Mouse (Mus musculus): ENCODE measurements around the gene Esrra. TPM values are rescaled to one million over a fixed set of nuclear protein-coding genes. Genes with fewer than 3 reads are reported as not detected.

The Esrra gene
- polyA plus RNA-seq, 1 experiment from 2014 or later = 5.0 TPM

DNA sequence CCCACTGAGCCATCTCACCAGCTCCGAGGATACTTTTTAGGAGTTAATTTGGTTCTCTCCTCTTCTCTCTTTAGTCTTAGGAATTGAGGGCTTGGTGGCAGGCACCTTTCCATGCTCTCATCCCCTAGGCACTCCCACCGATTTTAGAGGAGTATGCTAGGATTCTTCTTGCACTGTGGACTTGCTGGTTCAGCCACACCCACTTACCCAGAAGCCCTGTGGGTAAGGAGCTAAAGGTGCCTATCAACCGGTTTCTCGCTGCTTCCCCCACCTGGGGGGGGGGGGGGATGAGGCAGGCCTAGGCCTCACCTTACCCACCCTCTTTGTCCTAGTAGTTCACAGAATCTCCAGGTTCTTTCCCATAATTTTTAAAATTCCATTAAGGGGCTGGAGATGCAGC, 26.1 kb upstream of the Esrra start:
- DNase-seq (ENCODE audit: low spot score) (no peak), ATAC-seq (ENCODE audit: low FRiP score) (no peak)
- no peaks in the 10 kb centered on the region for H3K9me3 ChIP-seq (ENCODE audit: control insufficient read depth, low read length)
- H3K4me3 ChIP-seq (ENCODE audit: low read depth, low read length) = no peak overlapping the region
- peaks cover 11% of the 10 kb centered on the region; the same call in 1 of the 2 replicates for H3K4me1 ChIP-seq (replicated peaks; ENCODE audit: control insufficient read depth, insufficient read depth, low read length)
- H3K9ac ChIP-seq (ENCODE audit: low read depth, low read length) = no peak overlapping the region
- no peak overlapping the region for H3K4me2 ChIP-seq (replicated peaks; ENCODE audit: low read depth, low read length)
- no peaks in the 10 kb centered on the region; the same call in 1 of the 2 replicates for H3K27me3 ChIP-seq (ENCODE audit: control insufficient read depth, insufficient read depth, low read length)
- WGBS = 50% methylated on average over 4 of the region's 4 CpGs
- H3K27ac ChIP-seq (ENCODE audit: low read depth, low read length) = no peak overlapping the region
- 0 out of 2 replicates have a peak, but pooled peaks cover 1% of the 10 kb centered on the region for H3K36me3 ChIP-seq (ENCODE audit: control insufficient read depth, insufficient read depth, low read length)

DNA sequence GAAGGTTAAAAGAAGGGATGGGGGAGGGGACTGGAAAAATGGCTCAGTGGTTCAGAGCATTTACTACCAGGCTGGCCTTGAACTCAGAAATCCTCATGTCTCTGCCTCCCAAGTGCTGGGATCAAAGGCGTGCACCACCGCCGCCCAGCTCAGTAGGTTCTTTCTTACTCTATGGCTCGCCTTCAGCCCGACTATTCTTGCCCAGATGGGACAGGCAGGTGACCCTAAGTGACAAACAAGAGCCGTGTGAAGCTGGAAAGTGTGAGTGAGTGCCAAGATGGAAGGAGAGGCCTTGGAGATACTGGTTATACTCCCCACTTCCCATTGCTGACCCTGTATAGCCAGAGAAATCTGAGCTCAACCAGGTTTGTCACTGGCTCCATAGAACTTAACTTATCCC, 22.1 kb upstream of the Esrra start:
- Histone ChIP-seq H3K9ac (ENCODE audit: low read depth, low read length) (no peak overlapping the region), H3K27me3 (ENCODE audit: control insufficient read depth, insufficient read depth, low read length) (no peaks in the 10 kb centered on the region), H3K27ac (ENCODE audit: low read depth, low read length) (no peak overlapping the region), H3K36me3 (ENCODE audit: control insufficient read depth, insufficient read depth, low read length) (no peaks in the 10 kb centered on the region), H3K9me3 (ENCODE audit: control insufficient read depth, low read length) (no peaks in the 10 kb centered on the region), H3K4me2 (replicated peaks; ENCODE audit: low read depth, low read length) (no peak overlapping the region), H3K4me3 (ENCODE audit: low read depth, low read length) (no peak overlapping the region), H3K4me1 (replicated peaks; ENCODE audit: control insufficient read depth, insufficient read depth, low read length) (peaks cover 7% of the 10 kb centered on the region)
- 95% methylated on average over 6 of the region's 6 CpGs for WGBS
- no peak for ATAC-seq (ENCODE audit: low FRiP score)
- DNase-seq (ENCODE audit: low spot score) = no peak

DNA sequence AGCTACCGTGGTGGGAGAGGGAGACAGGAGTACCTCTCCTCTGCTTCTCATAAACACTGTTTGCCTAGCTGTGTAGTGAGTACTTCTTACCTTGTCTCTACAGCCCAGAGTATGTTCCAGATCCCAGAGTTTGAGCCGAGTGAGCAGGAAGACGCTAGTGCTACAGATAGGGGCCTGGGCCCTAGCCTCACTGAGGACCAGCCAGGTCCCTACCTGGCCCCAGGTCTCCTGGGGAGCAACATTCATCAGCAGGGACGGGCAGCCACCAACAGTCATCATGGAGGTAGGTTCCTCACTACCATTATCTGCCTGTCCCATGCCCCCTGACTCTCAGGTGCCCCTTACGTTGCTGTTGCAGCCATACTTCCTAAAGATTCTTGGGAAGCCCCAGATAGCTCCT, 21.2 kb upstream of the Esrra start:
- no peaks in the 10 kb centered on the region for H3K36me3 ChIP-seq (ENCODE audit: control insufficient read depth, insufficient read depth, low read length)
- ATAC-seq (ENCODE audit: low FRiP score) = no peak; the same call in none of the 2 replicates
- H3K4me2 ChIP-seq (replicated peaks; ENCODE audit: low read depth, low read length) = peak overlapping the region; percentile 99
- no peaks in the 10 kb centered on the region for H3K27me3 ChIP-seq (ENCODE audit: control insufficient read depth, insufficient read depth, low read length)
- 26% methylated on average over 5 of the region's 5 CpGs for WGBS
- H3K9ac ChIP-seq (ENCODE audit: low read depth, low read length) = peak overlapping the region; percentile 86
- H3K4me3 ChIP-seq (ENCODE audit: low read depth, low read length) = peak overlapping the region; percentile 69
- peaks cover 7% of the 10 kb centered on the region for H3K4me1 ChIP-seq (replicated peaks; ENCODE audit: control insufficient read depth, insufficient read depth, low read length)
- no peak for DNase-seq (ENCODE audit: low spot score)
- peak overlapping the region; percentile 93; the same call in 1 of the 2 replicates for H3K27ac ChIP-seq (ENCODE audit: low read depth, low read length)
- no peaks in the 10 kb centered on the region for H3K9me3 ChIP-seq (ENCODE audit: control insufficient read depth, low read length)

GRCm38 (mm10) chr19:6942249-6942691, 20.7 kb upstream of the Esrra start, which contains the start of gene Gpr137:
Gene Gpr137, minus strand, starts transcription at chr19:6942480.
- H3K27ac ChIP-seq (ENCODE audit: low read depth, low read length) = peak within 1 kb of the TSS; percentile 93
- no peaks in the 10 kb centered on the region for H3K36me3 ChIP-seq (ENCODE audit: control insufficient read depth, insufficient read depth, low read length)
- under 1% methylated on average over 26 of the region's 27 CpGs for WGBS
- peak within 1 kb of the TSS; percentile 99 for H3K4me2 ChIP-seq (replicated peaks; ENCODE audit: low read depth, low read length)
- peak; percentile 83 for ATAC-seq (ENCODE audit: low FRiP score)
- no peaks in the 10 kb centered on the region for H3K27me3 ChIP-seq (ENCODE audit: control insufficient read depth, insufficient read depth, low read length)
- peak within 1 kb of the TSS; percentile 69 for H3K4me3 ChIP-seq (ENCODE audit: low read depth, low read length)
- DNase-seq (ENCODE audit: low spot score) = peak; percentile 88
- peak within 1 kb of the TSS; percentile 88 for H3K9ac ChIP-seq (ENCODE audit: low read depth, low read length)
- H3K9me3 ChIP-seq (ENCODE audit: control insufficient read depth, low read length) = no peaks in the 10 kb centered on the region
- H3K4me1 ChIP-seq (replicated peaks; ENCODE audit: control insufficient read depth, insufficient read depth, low read length) = peaks cover 7% of the 10 kb centered on the region

DNA sequence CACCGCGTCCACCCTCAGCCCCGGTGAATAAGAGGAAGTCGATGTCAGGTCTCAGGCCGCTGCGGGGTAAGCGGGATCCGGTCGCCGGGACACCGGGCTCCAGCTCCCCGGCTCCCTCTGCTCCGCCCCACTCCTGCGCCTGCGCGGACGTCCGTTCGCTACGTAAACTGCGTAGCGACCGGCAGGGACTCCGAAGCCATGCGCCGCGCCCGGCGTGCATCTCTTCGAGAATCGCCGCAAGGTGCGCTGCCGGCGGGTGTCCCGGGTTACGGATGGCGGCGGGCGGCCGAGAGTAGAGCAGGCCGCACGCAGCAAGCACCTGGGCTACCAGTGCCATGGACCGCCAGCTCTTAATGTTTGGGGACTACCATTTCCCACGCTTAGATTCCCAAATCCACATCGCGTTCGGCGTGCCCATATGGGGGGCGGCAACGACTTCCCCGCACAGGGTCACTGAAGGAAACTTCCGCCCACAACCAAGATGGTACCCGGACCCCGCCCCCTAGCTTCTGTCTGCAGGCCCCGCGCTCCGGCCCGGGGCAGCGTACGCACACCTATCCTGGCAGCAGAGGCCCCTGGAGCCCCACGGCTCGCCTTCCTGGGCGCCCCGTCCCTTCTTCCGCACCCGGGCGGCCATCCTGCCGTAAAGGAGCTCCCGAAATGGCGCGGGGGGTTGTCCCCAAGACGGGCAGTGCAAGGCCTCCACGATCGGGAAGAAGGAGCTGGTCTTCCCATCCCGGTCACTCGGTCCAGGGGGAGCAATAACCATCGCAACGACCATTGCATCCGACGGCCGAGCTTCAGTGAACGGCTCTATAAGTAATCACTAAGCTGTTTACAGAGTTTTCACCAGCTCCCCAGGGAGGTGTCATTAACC, 20.0 kb upstream of the Esrra start, which contains the start of gene Bad:
Gene Bad (plus strand): TSS at position 490 of the 877 bp plus-strand sequence.
- Histone ChIP-seq H3K9me3 (ENCODE audit: control insufficient read depth, low read length) (no peaks in the 10 kb centered on the region), H3K27ac (ENCODE audit: low read depth, low read length) (peak within 1 kb of the TSS; percentile 93), H3K36me3 (ENCODE audit: control insufficient read depth, insufficient read depth, low read length) (no peaks in the 10 kb centered on the region), H3K4me3 (ENCODE audit: low read depth, low read length) (peak within 1 kb of the TSS; percentile 69), H3K9ac (ENCODE audit: low read depth, low read length) (peak within 1 kb of the TSS; percentile 88), H3K4me1 (replicated peaks; ENCODE audit: control insufficient read depth, insufficient read depth, low read length) (peaks cover 7% of the 10 kb centered on the region), H3K27me3 (ENCODE audit: control insufficient read depth, insufficient read depth, low read length) (no peaks in the 10 kb centered on the region), H3K4me2 (replicated peaks; ENCODE audit: low read depth, low read length) (peak within 1 kb of the TSS; percentile 99)
- ATAC-seq (ENCODE audit: low FRiP score) (peak; percentile 85), DNase-seq (ENCODE audit: low spot score) (peak; percentile 98)
- under 1% methylated on average over 80 of the region's 83 CpGs for WGBS

GRCm38 (mm10) chr19:6940396-6941351, 19.1 kb upstream of the Esrra start:
- no peak for DNase-seq (ENCODE audit: low spot score)
- 31% methylated on average over 23 of the region's 29 CpGs for WGBS
- peak; percentile 17 for ATAC-seq (ENCODE audit: low FRiP score)
- Histone ChIP-seq H3K9me3 (ENCODE audit: control insufficient read depth, low read length) (no peaks in the 10 kb centered on the region), H3K4me2 (replicated peaks; ENCODE audit: low read depth, low read length) (peak overlapping the region; percentile 99), H3K9ac (ENCODE audit: low read depth, low read length) (peak overlapping the region; percentile 88), H3K4me1 (replicated peaks; ENCODE audit: control insufficient read depth, insufficient read depth, low read length) (peaks cover 7% of the 10 kb centered on the region), H3K27me3 (ENCODE audit: control insufficient read depth, insufficient read depth, low read length) (peaks cover 6% of the 10 kb centered on the region), H3K27ac (ENCODE audit: low read depth, low read length) (no peak overlapping the region; the same call in 1 of the 2 replicates), H3K4me3 (ENCODE audit: low read depth, low read length) (peak overlapping the region; percentile 69), H3K36me3 (ENCODE audit: control insufficient read depth, insufficient read depth, low read length) (no peaks in the 10 kb centered on the region)

- whole genome bisulfite sequencing = 91% methylated on average over 20 of the region's 20 CpGs
- no peak for ATAC-seq (ENCODE audit: low FRiP score)
- Histone ChIP-seq H3K4me3 (ENCODE audit: low read depth, low read length) (no peak overlapping the region), H3K4me2 (replicated peaks; ENCODE audit: low read depth, low read length) (no peak overlapping the region), H3K27me3 (ENCODE audit: control insufficient read depth, insufficient read depth, low read length) (peaks cover 19% of the 10 kb centered on the region), H3K36me3 (ENCODE audit: control insufficient read depth, insufficient read depth, low read length) (no peaks in the 10 kb centered on the region), H3K4me1 (replicated peaks; ENCODE audit: control insufficient read depth, insufficient read depth, low read length) (peaks cover 7% of the 10 kb centered on the region), H3K9me3 (ENCODE audit: control insufficient read depth, low read length) (no peaks in the 10 kb centered on the region), H3K9ac (ENCODE audit: low read depth, low read length) (no peak overlapping the region), H3K27ac (ENCODE audit: low read depth, low read length) (no peak overlapping the region)
- no peak for DNase-seq (ENCODE audit: low spot score)
Observed at GRCm38 (mm10) chr19:6939106-6940002, 17.7 kb upstream of the Esrra start.
